Mouse (Mus musculus) kidney, postnatal 4 days (tissue): ENCODE measurements at regions not wholly inside any gene's neighbourhood (a gene's known extent, or its start where the extent isn't known, plus 50 kb on each side); places are given as distances from the start of the nearest gene placed in this dataset.
A peak's percentile ranks its signal among the peaks of the same experiment; 100 is the strongest.

Source experiments
- DNase-seq, 2 experiments: peaks; one replicate each; pipeline ENCODE4 v3.0.0; 2021; ENCODE audit warnings: mixed read lengths in 2 of 2

DNA sequence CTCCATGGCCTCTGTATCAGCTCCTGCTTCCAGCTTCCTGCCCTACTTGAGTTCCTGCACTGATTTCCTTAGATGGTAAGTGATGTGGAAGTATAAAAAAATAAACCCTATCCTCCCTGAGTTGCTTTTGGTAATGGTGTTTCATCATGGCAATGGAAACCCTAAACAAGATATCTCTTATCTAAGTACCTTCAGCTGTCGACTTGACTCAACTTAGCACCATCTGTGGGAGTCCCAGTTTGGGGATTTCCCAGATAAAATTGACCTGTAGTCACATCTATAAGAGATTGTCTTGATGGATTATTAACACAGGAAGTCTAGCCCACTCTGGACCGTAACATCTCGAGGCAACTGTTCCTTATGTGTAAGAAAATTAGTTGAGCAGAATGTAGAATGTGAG is 570.2 kb upstream of the Gm10306 start:
- no peak for DNase-seq

DNA sequence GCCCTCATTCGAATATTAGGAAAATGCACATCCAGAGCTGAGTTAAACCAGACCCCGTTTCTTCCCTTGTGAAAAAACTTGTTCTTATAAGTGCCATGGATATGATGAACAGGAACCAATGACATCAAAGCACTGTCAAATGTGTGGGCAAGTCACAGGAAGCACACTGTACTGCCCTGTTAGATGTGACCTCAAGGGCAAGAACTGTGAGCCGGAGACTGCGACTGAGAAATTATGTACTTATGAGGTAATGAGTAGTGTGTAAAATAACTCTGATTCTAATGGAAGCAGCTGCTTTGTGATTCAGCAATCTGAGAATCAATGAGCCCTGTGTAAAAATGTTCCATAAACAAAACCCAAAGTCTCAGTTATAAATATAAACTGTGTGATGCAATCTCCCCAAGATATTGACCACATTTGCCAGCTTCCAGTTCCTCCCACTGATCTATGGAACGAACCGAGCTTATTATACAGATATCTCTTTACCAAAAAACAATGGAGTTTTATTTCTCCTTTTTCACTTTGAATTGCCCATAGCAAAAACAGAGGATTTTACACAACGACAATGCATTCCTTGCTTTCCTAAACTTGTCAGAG is 566.0 kb upstream of the Gm10306 start:
- DNase-seq: no peak

DNA sequence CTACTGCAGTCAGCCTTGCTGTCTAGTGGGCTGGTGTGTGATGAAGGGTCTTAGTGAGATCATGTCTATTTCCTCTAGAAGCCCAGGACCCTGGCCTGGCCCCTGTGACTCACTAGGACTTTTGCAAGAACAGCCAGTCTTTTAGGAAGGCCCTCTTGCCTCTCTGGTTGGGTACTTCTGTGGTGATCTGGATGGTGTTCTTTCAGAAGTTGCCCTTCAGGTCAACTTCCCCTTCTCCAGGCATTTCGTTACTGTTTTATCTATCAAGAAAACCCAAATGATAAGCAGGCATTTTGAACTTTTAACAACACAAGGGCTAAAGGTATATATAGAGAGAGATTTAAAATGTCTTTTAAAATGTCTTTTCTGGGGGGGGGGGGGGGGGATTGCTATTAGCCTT is 550.5 kb upstream of the Gm10306 start:
- DNase-seq: no peak

DNA sequence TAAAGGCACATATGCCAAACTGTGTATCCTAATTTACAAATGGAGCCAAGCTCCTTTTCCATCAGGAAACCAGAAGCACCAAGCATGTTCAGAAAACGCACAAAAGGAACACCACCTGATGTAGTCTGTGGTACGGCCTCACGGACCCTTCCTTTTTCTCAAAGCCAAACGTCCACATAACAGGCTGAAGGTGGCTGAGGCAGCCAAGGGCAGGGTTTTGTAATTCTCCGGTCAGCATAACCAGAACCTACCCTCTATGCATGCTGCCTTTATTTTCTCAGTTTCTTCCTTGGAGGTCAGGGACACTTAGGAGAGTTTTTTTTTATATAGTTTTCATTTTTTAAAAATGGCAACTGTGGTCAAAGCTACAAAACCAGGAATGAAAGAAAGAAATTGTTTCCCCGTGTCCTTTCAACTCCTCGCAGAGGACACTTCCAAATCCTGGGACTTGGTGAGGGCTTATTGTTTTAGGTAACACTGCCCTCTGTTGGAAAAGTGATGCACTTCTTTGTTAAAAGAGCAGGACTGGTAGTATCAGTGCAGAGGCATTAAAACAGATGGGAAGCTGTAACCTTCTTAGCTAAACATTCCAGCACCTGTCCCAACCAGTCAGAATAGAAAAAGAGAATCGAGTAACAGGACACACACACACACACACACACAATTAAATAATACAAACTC is 549.1 kb upstream of the Gm10306 start:
- DNase-seq: peak in 1 of 2 experiments; percentile 8

DNA sequence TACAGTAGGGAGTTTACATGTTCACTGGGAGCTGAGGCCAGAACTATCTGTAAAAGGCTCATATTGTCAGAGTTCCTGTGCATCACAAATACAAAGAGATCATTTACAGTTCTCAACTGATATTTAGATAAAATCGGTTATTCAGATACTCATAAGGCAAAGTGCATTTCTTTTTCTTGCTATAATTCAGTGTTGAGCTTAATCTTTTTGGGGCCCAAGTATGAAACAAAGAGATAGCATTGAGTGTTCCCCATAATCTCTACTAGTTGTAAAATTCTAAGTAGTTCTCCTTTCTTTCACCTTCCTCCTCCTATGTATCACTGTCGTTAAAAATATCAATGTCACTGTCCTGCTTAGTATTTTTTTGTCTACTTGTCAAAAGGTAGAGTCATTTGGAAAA is 540.6 kb upstream of the Gm10306 start:
- DNase-seq: no peak

DNA sequence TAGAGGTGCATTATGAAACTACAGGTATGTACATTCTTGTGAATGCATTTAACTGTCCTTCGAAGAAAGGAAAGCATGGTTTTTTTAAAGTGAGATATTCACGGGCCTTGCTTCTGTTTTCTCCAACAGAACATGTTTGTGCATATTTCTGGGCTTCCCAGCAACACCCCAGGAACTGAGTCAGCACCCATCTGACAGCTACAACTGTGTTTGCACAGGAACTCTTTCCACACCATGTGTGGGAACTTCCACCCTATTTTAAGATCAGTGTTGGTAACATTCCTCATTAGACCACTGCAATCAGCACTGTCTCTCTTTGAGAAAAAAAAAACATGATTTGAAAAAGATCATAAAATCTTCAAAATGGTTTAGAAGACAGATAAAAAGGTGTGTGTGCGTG is 538.6 kb upstream of the Gm10306 start:
- no peak for DNase-seq

DNA sequence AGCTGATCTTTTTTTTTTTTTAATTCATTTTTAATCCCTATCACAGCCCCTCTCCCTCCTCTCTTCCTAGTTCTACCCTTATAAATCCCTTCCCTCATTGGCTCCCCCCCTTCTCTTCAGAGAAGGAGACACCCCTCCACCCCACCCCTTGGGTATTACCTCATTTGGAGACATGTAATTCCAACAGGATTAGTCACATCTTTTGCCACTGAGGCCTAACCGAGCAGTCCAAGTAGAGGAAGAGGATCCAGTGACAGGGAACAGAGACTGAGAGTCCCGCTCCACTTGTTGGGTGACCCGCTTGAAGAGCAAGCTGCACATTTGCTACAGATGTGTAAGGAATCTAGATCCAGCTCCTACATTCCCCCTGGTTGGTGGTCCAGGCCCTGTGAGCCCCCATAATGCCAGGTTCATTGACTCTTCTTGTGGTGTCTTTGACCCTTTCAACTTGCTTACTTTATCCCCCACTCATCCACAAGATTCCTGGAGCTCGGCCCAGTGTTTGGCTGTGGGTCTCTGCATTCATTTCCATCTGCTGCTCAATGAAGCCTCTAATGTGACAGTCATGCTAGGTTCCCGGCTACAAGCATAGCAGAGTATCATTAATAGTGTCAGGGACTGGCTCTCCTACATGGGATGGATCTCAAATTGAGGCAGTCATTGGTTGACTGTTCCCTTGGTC is 506.6 kb upstream of the Gm10306 start:
- peak in 1 of 2 experiments; percentile 2 for DNase-seq

DNA sequence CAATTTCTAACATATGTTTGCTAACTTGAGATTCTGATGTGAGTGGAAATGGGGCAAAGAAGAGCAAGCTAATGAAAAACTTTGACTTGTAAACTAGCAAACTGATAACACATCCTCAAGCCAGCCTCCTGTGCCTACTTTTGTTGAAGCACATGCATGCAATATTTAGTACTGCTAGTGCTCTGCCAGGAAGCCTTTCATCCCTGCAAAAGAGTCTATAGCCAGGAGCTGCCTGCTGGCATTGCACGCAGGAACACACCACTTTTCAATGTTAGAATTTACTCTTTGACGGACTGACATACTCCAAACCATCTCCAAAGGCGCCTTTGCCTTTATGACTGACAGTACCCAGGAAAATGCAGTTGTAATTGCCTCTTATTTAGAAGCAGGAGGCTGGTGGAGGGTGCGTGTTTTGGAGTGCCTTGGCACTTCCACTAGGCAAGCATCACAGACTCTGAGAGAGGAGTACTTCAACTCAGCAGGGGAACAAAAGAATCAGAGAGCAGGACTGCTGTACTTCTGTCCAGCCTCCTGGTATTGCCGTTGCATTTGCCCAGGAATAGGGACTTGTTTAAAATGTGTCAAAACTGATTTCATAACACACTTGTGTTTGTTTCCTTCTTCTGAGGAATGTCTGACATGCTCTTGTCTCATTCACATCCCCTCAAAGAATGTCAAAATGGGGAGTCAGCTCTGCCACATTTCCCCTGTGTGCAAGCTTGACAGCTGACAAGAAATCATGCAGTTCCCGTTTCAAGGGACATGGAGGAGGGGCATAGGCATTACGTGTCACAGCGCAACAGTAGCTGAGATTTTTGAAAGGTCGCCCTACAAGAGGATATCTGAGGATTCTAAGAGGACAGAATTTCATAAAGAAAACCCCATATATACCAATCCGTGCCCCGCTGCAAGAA is 503.8 kb upstream of the Gm10306 start:
- DNase-seq: no peak

DNA sequence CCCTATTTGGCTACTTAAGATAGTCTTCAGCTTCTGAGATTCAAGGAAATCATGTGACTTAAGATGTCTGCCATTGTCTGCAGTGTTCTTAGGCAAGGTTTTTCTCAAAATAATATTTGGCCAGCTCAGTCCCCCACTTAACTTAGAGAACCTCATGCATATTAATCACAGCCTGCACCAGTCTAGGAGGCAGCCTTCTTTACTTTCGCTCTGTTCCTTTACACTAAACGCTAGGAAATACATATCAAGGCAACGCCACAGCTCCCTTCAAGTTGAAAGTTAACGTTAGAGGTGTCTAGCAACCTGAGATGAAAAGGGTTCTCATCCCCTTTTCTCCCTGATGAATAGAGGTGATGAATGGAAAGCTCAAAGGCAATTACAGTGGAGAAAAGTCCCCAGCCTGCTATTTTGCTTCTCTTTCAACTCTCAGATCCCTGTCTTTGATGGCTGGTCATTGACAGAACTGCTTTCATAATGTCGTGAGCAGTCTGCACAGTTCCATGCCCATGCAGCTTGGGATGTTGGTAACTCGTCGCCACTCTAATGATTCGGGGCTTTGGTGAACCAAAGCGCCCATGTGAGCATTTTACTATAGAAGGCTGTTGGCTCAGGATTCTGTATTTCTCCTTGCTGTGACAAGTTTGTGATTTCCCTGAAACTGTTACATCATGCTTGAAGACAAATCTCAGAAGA is 483.0 kb upstream of the Gm10306 start:
- no peak for DNase-seq

DNA sequence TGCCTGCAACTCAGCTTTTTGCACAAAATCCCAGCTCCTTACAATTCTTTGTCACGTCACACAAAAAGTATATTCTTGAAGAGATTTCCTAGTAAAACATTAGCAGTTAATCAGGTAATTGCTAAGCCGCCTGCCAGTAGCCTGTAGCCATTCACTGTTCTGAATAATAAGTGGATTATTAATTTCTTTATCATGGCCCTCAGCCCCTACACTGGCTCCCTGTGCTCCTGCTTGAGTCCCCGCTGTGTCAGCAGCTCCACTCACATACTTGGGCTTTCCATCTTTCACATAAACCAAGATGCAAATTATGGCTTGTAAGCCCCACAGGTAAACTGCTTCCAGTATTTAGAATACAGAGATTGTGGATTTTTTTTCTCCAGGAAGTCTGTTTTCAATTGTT is 473.5 kb upstream of the Gm10306 start:
- no peak for DNase-seq

DNA sequence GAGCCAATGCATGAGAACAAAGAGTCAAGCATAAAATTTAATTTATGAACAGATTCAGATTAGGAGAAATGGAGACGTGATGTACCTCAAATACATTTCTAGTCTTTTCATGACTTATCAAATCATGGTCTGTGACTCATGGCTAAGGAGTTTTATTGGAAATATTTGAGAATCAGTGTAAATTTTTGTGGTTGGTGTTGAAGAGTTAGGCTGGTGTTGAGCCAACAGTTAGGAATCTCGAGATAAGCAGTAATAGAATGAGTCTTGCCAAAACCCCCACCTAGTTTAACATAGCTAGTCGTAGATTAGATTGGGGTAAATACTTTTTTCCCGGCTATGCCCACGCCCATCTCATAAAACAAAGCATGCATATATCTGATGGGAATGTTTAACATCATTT is 462.0 kb upstream of the Gm10306 start:
- DNase-seq: no peak

DNA sequence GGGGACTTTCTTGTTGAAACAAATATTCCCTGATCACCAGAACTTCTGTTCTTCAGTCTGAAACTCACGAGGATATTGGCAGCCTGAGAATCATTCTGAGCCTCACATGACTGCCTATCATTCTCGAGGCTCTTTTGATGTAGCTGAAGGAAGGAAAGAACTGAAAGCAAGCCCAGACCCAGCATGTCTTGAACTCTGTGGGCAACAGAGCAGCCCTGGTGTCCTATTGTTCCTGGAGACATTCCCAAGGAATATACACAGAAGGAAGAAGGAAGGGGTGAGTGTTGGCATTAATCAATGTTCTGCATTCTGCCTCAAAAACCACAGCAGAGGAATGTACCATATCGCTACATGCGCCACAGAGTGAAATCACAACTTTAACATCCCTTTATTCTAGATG is 449.4 kb upstream of the Gm10306 start:
- DNase-seq: no peak

DNA sequence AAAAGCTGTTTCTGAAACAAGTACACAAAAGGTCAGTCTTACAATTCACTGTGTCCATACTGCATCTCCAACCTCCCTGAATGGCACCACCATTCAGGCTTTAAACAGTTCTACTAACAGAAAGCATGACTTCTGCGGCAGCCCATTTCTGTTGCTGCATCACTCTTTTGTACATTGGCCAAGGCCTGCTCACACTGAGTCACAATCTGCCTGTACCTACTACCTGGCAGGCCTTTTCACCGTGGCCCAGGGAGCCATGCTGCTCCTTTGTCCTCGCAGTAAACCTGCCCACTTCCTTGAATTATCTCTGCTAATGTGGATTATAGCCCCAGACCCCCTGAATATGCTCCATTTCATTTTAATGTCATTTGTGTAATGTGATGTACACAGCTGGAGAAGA is 439.5 kb upstream of the Gm10306 start:
- DNase-seq: no peak

DNA sequence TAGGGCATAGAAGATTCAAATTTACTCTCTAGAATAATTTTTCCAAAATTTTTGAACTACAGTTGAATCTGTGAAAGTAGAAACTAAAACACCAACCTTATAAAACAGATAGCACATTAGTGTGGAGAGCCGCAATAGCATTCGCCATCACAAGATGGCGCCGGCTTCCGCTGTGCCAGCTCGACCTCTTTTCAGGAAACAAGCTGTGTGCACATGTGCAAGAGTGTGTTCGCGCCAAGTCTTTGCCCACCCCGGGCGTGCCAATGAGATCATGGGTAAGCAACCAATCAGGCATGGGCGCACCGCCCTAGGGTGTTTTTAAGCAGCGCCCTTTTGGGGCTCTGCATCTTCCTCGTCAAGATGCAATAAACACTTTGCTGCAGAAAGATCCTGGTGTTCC is 432.2 kb upstream of the Gm10306 start:
- peak; percentile 13 to 17 for DNase-seq

DNA sequence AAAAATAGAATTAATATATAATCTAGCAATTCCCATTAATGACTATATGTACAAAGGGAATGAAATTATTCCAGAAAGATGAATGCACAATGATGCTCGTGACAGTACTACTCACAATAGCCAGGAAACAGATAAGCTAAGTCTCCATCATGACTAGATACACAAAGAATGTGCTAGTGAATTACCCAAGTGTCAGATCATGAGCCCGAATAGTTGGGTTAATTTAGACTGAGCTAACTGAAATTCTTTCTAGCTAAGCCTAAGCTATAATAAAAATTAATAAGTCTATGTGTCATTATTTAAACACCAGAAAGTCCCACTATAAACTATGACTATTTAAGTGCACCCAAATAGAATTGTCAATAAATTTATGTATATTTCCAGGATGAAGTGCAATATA is 418.4 kb upstream of the Gm10306 start:
- no peak for DNase-seq

DNA sequence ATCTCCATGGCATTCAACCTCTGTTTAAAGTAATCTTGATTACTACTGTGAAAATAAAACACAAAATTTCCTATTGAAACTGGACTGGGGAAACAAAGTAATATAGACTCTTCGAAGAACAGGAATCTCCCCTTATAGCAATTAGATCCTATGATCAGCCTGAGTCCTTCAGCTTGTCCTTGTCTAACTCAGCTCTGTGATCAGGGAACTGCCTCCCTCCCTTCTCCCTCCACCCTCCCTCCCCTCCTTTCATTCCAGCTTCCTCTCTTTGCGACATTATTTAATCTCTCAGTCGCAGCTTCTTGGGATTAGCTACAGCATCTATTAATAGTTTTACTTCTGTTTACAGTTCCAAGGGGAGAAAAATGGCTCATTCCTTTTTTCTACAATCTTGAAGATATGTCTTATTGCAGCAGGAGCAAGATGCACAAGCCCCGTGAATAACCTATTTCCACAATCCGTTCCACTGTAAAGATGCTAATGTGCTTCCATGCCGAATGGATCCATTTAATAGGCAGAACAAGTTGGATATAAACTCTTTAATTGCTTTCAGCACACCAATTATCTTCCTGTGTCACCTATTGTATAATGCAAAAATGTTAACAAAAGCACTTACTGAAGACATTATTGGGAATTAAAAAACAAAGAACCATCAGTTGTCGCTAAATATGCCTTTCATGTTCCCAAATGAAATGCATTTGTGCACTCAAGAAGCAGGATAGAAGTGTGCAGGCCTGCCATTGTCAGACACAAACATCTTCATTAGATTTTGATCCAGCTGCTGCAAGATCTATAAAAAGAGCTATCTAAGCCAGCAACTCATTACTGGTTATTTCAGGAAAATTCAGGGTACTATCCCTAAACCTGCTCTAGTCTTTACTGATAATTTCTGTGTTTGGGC is 411.2 kb upstream of the Gm10306 start:
- no peak for DNase-seq

DNA sequence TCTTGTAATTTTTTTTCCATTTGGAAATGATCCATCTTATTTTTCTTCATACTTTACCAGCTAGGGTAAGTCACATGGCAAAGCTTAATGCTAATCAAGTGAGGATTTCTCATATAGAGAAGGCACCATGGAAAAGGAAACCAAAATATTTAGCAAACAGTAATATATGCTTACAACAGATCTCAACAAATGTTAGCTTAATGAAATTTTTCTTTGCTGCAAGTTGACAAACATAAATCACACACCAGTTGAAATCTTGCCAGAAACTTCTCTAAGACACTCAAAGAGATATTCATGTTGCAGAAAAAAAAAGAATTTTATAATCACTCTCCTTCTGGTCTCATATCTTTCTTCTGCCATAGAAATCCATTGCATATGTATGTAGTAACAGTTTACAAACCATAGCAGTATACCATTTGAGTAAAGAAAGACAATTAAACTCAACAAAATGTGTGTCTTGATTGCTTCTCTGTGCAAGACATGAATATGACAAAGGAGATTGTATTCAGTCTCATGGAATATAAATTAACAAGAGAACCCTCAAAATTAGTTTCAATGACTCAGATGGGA is 408.3 kb upstream of the Gm10306 start:
- DNase-seq: no peak

DNA sequence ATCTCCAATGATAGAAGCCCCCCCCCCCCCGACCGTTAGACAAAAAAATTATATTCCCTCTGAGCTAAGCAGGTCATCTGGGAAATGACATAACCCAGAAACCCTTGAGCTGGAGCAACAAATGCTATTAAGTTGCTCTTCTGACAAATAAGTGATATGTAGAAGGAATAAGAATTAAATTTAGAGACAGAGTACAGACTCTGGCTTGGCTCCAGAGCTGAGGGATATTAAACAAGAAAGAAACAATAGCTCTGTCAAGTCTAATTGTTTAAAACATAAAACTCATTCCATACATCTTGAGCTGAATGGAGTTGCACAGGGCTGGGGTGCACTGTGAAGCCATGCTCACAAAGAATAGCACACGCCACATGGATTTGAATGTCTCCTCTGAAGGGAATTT is 407.3 kb upstream of the Gm10306 start:
- peak; percentile 5 to 7 for DNase-seq

DNA sequence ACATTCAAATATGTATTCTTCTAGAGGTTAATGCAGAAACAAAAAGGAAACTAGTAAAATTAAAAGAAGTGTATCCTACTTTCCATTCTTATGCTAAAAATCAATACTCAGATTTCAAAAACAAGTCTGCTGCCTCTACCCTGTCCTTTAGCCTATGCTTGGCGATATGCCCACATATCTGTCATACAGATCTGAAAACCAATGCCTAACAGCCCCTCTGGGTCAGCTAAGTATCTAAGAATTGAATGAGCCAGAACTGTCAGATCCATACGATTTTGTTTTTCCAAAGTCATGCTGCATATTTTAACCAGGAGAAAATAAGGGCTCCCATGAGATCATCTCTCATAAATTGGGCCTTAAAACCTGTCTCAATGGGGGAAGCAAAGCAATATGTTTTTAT is 395.7 kb upstream of the Gm10306 start:
- peak; percentile 5 to 14 for DNase-seq

DNA sequence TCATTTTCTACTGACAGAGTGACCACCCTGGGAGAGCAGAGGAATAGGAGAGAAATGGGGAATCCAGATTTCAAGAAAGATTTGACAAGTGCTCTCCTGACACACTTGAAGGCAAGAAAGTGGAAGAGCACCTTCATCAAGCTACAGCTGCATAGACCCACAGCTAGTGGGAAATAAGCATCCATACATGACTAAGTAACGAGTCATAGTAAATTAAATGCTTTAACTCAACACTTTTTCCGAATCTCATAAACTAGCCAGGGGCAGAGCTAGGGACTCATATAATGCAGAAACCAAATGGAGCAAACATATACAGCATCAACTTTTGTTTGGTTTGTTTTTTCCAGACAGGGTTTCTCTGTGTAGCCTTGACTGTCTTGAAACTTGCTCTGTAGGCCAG is 383.2 kb upstream of the Gm10306 start:
- DNase-seq: no peak

DNA sequence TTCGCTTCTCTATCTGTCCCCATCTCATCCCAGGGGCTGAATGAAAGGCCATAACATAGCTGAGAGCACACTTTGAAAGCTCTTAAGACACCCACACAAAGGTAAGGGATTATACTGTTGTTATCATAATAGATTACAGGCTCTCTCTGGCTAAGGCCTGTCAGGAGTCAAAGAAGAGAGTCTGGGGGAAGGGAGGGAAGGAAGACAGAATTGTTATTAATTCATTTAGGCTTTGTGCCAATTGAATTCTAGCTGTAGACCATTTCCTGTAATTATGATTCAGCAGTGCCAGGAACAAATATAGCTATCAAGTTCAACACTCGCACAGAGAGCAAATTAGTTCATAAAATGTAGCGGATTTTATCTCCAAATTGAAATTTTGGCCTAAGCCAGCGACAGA is 369.3 kb upstream of the Gm10306 start:
- DNase-seq: no peak
